Mouse (Mus musculus): ENCODE measurements around the gene Mamdc2. TPM values are rescaled to one million over a fixed set of nuclear protein-coding genes. Genes with fewer than 3 reads are reported as not detected.
"Not testable (repeated sequence)": the region's sequence is repeated elsewhere in the genome, so short reads cannot be mapped to it uniquely, and the experiment has no call there.

Mamdc2 gene
- polyA plus RNA-seq, 1 experiment from 2014 or later: 1.8 TPM

- H3K4me1 ChIP-seq (ENCODE audit: control insufficient read depth, insufficient read depth, low read length): peaks cover 7% of the 10 kb centered on the region
- no peak overlapping the region for H3K9ac ChIP-seq (ENCODE audit: low read length)
- H3K27me3 ChIP-seq (ENCODE audit: control insufficient read depth, insufficient read depth, low read length): no peaks in the 10 kb centered on the region
- no peak overlapping the region for H3K4me2 ChIP-seq (ENCODE audit: low read depth, low read length)
- no peaks in the 10 kb centered on the region for H3K9me3 ChIP-seq (replicated peaks; ENCODE audit: control insufficient read depth, low read length)
- no peak overlapping the region for H3K27ac ChIP-seq (ENCODE audit: low read length)
- H3K4me3 ChIP-seq (ENCODE audit: low read length): no peak overlapping the region
- no peaks in the 10 kb centered on the region for H3K36me3 ChIP-seq (ENCODE audit: control insufficient read depth, insufficient read depth)
- 68% methylated on average over 7 of the region's 7 CpGs for WGBS
- ATAC-seq (replicated peaks; ENCODE audit: extremely low read depth, insufficient read depth, low FRiP score): no peak
Measured at GRCm38 (mm10) chr19:23485940-23486600, 37.8 kb upstream of the Mamdc2 start.

- H3K4me3 ChIP-seq (ENCODE audit: low read length); ATAC-seq (replicated peaks; ENCODE audit: extremely low read depth, insufficient read depth, low FRiP score): not testable (repeated sequence)
Measured at GRCm38 (mm10) chr19:23482571-23482970, 34.3 kb upstream of the Mamdc2 start.

GRCm38 (mm10) chr19:23479597-23479967 lies 31.3 kb upstream of the Mamdc2 start:
- Histone ChIP-seq H3K27ac (ENCODE audit: low read length) (no peak overlapping the region), H3K27me3 (ENCODE audit: control insufficient read depth, insufficient read depth, low read length) (no peaks in the 10 kb centered on the region), H3K4me1 (ENCODE audit: control insufficient read depth, insufficient read depth, low read length) (no peaks in the 10 kb centered on the region), H3K9ac (ENCODE audit: low read length) (no peak overlapping the region), H3K36me3 (ENCODE audit: control insufficient read depth, insufficient read depth) (no peaks in the 10 kb centered on the region), H3K4me3 (ENCODE audit: low read length) (no peak overlapping the region), H3K9me3 (replicated peaks; ENCODE audit: control insufficient read depth, low read length) (no peaks in the 10 kb centered on the region), H3K4me2 (ENCODE audit: low read depth, low read length) (no peak overlapping the region)
- ATAC-seq (replicated peaks; ENCODE audit: extremely low read depth, insufficient read depth, low FRiP score): no peak

More at GRCm38 (mm10) chr19:23482571-23482970, 34.3 kb upstream of the Mamdc2 start:
- 86% methylated on average over 2 of the region's 2 CpGs for WGBS
- H3K27ac ChIP-seq (ENCODE audit: low read length); H3K36me3 ChIP-seq (ENCODE audit: control insufficient read depth, insufficient read depth); H3K27me3 ChIP-seq (ENCODE audit: control insufficient read depth, insufficient read depth, low read length); H3K9ac ChIP-seq (ENCODE audit: low read length); H3K9me3 ChIP-seq (replicated peaks; ENCODE audit: control insufficient read depth, low read length); H3K4me2 ChIP-seq (ENCODE audit: low read depth, low read length); H3K4me1 ChIP-seq (ENCODE audit: control insufficient read depth, insufficient read depth, low read length): not testable (repeated sequence)

GRCm38 (mm10) chr19:23478895-23479596 lies 30.8 kb upstream of the Mamdc2 start:
- no peak for ATAC-seq (replicated peaks; ENCODE audit: extremely low read depth, insufficient read depth, low FRiP score)
- Histone ChIP-seq H3K4me2 (ENCODE audit: low read depth, low read length) (no peak overlapping the region), H3K9me3 (replicated peaks; ENCODE audit: control insufficient read depth, low read length) (no peaks in the 10 kb centered on the region), H3K27me3 (ENCODE audit: control insufficient read depth, insufficient read depth, low read length) (no peaks in the 10 kb centered on the region), H3K4me3 (ENCODE audit: low read length) (no peak overlapping the region), H3K4me1 (ENCODE audit: control insufficient read depth, insufficient read depth, low read length) (no peaks in the 10 kb centered on the region), H3K9ac (ENCODE audit: low read length) (no peak overlapping the region), H3K27ac (ENCODE audit: low read length) (no peak overlapping the region), H3K36me3 (ENCODE audit: control insufficient read depth, insufficient read depth) (no peaks in the 10 kb centered on the region)
- WGBS: 12% methylated on average over 10 of the region's 10 CpGs

- Histone ChIP-seq H3K9me3 (replicated peaks; ENCODE audit: control insufficient read depth, low read length) (no peaks in the 10 kb centered on the region), H3K27me3 (ENCODE audit: control insufficient read depth, insufficient read depth, low read length) (no peaks in the 10 kb centered on the region), H3K4me2 (ENCODE audit: low read depth, low read length) (no peak overlapping the region), H3K36me3 (ENCODE audit: control insufficient read depth, insufficient read depth) (no peaks in the 10 kb centered on the region), H3K4me3 (ENCODE audit: low read length) (no peak overlapping the region), H3K9ac (ENCODE audit: low read length) (no peak overlapping the region), H3K4me1 (ENCODE audit: control insufficient read depth, insufficient read depth, low read length) (no peaks in the 10 kb centered on the region), H3K27ac (ENCODE audit: low read length) (no peak overlapping the region)
- WGBS: 66% methylated on average over 6 of the region's 6 CpGs
- no peak for ATAC-seq (replicated peaks; ENCODE audit: extremely low read depth, insufficient read depth, low FRiP score)
Measured at GRCm38 (mm10) chr19:23477826-23478225, 29.6 kb upstream of the Mamdc2 start.

- Histone ChIP-seq H3K4me2 (ENCODE audit: low read depth, low read length) (no peak overlapping the region), H3K27me3 (ENCODE audit: control insufficient read depth, insufficient read depth, low read length) (no peaks in the 10 kb centered on the region), H3K9me3 (replicated peaks; ENCODE audit: control insufficient read depth, low read length) (0 out of 2 replicates have a peak, but pooled peaks cover 2% of the 10 kb centered on the region), H3K9ac (ENCODE audit: low read length) (no peak overlapping the region), H3K36me3 (ENCODE audit: control insufficient read depth, insufficient read depth) (no peaks in the 10 kb centered on the region), H3K4me1 (ENCODE audit: control insufficient read depth, insufficient read depth, low read length) (no peaks in the 10 kb centered on the region), H3K4me3 (ENCODE audit: low read length) (no peak overlapping the region), H3K27ac (ENCODE audit: low read length) (no peak overlapping the region)
- WGBS: 46% methylated on average over 1 of the region's 1 CpGs
- ATAC-seq (replicated peaks; ENCODE audit: extremely low read depth, insufficient read depth, low FRiP score): no peak
Measured at GRCm38 (mm10) chr19:23467866-23468265, 19.6 kb upstream of the Mamdc2 start.

- Histone ChIP-seq H3K9me3 (replicated peaks; ENCODE audit: control insufficient read depth, low read length) (0 out of 2 replicates have a peak, but pooled peaks cover 2% of the 10 kb centered on the region), H3K4me1 (ENCODE audit: control insufficient read depth, insufficient read depth, low read length) (no peaks in the 10 kb centered on the region), H3K4me2 (ENCODE audit: low read depth, low read length) (no peak overlapping the region), H3K27me3 (ENCODE audit: control insufficient read depth, insufficient read depth, low read length) (no peaks in the 10 kb centered on the region), H3K9ac (ENCODE audit: low read length) (no peak overlapping the region), H3K4me3 (ENCODE audit: low read length) (no peak overlapping the region), H3K36me3 (ENCODE audit: control insufficient read depth, insufficient read depth) (no peaks in the 10 kb centered on the region), H3K27ac (ENCODE audit: low read length) (no peak overlapping the region)
- WGBS: 58% methylated on average over 2 of the region's 2 CpGs
- ATAC-seq (replicated peaks; ENCODE audit: extremely low read depth, insufficient read depth, low FRiP score): no peak
Measured at GRCm38 (mm10) chr19:23467011-23467410, 18.8 kb upstream of the Mamdc2 start.

GRCm38 (mm10) chr19:23457492-23457891 lies 9.2 kb upstream of the Mamdc2 start:
- H3K27me3 ChIP-seq (ENCODE audit: control insufficient read depth, insufficient read depth, low read length): no peaks in the 10 kb centered on the region
- no peak overlapping the region for H3K4me2 ChIP-seq (ENCODE audit: low read depth, low read length)
- ATAC-seq (replicated peaks; ENCODE audit: extremely low read depth, insufficient read depth, low FRiP score): no peak

GRCm38 (mm10) chr19:23451361-23451760 lies 3.1 kb upstream of the Mamdc2 start:
- Histone ChIP-seq H3K9me3 (replicated peaks; ENCODE audit: control insufficient read depth, low read length) (peaks cover 10% of the 10 kb centered on the region), H3K4me3 (ENCODE audit: low read length) (no peak overlapping the region), H3K27me3 (ENCODE audit: control insufficient read depth, insufficient read depth, low read length) (no peaks in the 10 kb centered on the region), H3K9ac (ENCODE audit: low read length) (no peak overlapping the region), H3K4me2 (ENCODE audit: low read depth, low read length) (no peak overlapping the region), H3K4me1 (ENCODE audit: control insufficient read depth, insufficient read depth, low read length) (peaks cover 10% of the 10 kb centered on the region), H3K27ac (ENCODE audit: low read length) (no peak overlapping the region), H3K36me3 (ENCODE audit: control insufficient read depth, insufficient read depth) (no peaks in the 10 kb centered on the region)
- no peak for ATAC-seq (replicated peaks; ENCODE audit: extremely low read depth, insufficient read depth, low FRiP score)
- 55% methylated on average over 4 of the region's 4 CpGs for WGBS

More at GRCm38 (mm10) chr19:23457492-23457891, 9.2 kb upstream of the Mamdc2 start:
- no peak overlapping the region for H3K27ac ChIP-seq (ENCODE audit: low read length)
- H3K9me3 ChIP-seq (replicated peaks; ENCODE audit: control insufficient read depth, low read length): peaks cover 9% of the 10 kb centered on the region
- H3K36me3 ChIP-seq (ENCODE audit: control insufficient read depth, insufficient read depth): no peaks in the 10 kb centered on the region
- H3K4me1 ChIP-seq (ENCODE audit: control insufficient read depth, insufficient read depth, low read length): no peaks in the 10 kb centered on the region
- no peak overlapping the region for H3K9ac ChIP-seq (ENCODE audit: low read length)
- H3K4me3 ChIP-seq (ENCODE audit: low read length): no peak overlapping the region
- 24% methylated on average over 4 of the region's 4 CpGs for WGBS

Data from heart, embryonic 16.5 days (tissue).